Mouse (Mus musculus): Measurements from ENCODE around the gene Lsm11.
A peak's percentile ranks its signal among the peaks of the same experiment; 100 is the strongest.

Lsm11 gene

DNA sequence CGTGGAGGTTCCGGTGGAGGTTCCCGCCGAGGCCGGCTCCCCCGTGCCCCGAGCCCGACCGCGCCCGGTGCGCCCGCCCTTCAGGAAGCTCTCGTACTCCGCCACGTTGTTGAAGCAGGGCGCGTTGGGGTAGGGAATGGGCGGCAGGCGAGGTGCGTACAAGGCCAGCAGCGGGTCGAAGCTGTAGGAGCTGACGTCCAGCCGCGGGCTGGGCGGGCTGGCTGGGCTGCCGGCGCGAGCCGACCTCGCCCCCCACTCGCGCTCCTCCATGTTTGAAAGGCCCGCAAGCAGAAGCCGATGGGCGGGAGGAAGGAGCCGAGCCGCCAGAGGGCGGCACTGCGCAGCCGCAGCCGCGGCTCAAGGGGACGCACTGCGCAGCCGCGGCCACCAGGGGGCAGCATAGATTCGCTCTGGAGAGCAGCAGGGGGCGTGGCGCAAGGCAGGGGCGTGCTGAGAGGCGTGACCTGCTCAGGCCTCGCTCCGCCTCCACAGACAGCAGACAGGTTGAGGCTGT, at the start of gene Lsm11:
Lsm11 (minus strand) TSS at position 293 of the 514 bp plus-strand sequence.
- DNase-seq = peak; percentile 97

DNA sequence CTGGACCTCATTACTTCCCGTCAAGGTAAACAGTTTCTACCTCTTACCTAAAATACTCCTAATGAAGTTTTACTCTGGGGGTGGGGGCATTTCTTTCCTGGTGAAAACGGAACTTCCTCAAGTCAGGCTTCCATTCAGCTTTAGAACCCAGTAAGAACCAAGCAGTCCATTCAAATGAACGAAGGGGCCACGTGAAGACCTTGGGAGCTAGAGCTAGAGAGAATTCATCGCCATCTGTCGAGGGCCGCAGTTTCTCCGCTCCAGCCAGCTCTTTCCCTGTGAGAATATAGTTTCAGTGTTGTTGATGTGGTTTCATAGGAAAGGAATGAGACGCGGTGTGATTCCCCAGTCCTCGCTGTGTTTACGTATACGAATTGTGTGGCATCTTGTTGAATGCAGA, 47.4 kb upstream of the Lsm11 start:
- DNase-seq = no peak

DNA sequence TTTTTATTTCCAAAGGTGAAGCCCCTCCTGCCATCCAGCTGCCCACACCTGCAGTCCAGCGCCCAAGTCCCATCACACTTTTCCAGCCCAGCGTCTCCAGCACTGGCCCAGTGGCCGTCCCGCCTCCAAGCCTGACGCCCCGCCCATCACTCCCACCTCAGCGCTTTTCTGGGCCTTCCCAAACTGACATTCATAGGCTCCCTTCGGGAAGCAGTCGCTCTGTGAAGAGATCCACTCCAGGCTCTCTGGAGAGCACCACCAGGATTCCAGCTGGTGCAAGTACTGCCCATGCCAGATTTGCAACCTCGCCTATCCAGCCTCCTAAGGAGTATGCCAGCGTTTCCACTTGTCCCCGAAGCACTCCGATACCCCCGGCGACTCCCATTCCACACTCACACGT, 46.9 kb upstream of the Lsm11 start:
- no peak for DNase-seq

DNA sequence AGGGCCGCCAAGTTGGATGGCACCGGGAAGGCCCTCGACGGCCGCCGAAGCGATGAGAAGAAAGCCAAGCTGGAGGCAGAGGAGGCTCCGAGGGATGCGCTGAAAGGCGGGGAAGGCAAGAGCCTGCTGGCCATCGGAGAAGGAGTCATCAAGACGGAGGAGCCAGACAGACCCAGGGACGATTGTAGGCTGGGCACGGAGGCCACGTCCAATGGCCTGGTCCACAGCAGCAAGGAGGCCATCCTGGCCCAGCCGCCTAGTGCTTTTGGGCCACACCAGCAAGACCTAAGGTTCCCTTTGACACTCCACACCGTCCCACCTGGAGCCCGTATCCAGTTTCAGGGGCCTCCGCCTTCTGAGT, 36.1 kb upstream of the Lsm11 start:
- no peak for DNase-seq

DNA sequence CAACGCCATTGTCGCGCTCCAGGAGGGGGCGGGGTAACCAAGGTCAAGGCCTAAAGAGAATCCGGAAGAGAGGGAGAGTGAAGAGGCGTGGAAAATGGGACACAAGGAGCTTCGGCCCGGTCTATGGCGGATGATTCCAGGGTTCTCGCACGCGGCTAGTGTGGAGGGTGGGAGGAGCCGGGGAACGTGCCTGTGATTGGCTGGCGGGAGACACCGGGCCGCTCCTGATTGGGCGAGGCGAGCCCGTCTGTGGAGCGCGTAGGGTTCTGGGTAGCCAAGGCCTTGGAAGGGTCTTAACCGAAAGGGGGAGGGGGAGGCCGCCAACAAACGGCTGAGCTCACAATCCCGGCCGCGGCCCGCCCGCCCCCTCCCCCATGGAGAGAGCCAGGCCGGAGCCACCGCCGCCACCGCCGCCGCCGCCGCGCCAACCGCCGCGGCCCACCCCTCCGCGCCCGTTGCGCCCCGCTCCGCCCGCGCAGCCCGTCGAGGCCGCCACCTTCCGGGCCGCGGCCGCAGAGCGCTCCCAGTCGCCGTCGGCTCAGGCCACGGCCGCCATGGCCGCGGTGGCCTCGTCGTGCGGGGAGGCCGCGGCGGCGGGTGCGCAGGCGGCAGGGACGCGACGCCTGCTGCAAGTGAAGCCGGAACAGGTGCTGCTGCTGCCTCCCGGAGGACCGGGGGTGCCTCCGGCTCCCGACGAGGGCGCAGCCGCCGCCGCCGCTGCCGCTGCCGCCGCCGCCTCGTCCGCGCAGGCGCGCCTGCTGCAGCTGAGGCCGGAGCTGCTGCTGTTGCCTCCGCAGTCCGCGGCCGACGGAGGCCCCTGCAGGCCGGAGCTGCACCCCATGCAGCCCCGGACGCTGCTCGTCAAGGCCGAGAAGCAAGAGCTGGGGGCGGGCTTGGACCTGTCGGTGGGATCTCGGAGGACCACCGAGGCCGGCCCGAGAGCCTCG, 35.5 kb upstream of the Lsm11 start, which contains the start of gene Sox30:
Sox30 (plus strand) TSS at position 365 of the 947 bp plus-strand sequence.
- DNase-seq = no peak

DNA sequence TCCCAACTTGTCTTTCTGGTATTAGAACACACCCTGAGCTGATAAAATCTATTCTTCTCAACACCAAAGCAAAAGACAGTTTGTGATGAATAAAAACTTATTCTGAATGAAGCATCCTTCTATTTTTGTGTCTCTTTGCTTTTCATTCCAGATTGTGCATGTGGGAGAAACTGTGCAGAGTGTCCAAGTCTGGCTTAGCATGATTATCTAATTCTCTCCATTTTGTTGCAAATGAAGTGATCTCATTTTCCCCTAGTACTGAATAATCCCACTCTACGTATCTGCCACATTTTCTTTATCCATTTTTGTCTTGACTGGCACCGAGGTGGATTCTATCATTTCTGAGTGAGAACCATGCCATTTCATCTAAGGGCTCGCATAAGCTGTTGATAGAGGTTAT, 31.3 kb upstream of the Lsm11 start:
- DNase-seq = no peak

DNA sequence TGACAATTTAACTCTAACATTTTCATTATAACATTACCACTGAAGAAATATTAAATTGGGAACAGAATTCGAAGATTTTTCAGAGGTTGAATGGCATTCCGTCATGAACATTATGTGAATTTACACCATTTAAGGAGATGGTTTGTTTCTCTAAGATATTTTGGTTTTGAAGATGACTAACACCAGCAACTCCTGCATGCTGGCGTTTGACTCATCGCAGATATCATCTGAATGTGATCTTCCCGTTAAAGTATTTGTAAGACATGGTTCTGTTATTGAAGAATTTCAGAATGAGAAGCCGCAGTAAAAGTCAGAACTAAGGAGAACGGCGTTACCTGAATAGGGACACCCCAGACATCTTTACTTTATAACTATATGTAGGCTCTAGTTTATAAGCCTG, 29.7 kb upstream of the Lsm11 start:
- no peak for DNase-seq

DNA sequence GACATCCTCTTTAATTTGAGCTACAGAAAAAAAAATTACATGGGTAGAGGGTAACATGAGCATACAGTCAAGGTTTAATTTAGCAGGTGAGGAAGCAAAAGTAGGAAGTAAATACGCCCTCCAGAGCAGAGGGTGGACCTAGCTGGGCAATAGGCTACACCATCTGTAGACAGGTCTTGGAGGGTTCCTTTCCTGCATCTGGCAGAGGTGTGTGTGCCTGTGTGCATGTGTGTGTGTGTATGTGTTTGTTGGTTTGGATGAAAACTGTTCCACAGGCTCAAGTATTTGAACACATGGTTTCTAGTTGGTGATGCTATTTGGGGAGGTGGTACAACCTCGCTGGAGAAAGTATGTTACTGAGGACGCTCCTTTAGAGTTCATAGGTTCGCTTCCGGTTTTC, 28.9 kb upstream of the Lsm11 start:
- DNase-seq = no peak

DNA sequence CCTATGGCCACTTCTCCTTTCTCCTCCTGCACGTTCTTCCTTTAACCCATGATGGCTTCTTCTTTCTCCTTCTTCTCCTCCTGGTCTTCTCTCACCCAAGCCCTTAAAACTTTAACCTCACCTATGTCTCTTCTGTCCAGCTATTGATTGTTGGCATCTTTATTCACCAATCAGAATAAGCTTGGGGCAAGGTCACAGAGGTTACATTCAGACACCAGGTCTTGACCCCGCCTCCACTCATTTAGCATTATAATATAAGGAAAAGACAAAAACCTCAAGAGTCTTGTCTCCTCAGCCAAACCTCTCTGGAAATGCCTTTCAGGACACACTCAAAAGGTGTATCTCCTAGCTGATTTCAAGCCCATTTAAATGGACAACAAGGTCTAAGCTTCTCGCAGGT, 23.7 kb upstream of the Lsm11 start:
- no peak for DNase-seq

DNA sequence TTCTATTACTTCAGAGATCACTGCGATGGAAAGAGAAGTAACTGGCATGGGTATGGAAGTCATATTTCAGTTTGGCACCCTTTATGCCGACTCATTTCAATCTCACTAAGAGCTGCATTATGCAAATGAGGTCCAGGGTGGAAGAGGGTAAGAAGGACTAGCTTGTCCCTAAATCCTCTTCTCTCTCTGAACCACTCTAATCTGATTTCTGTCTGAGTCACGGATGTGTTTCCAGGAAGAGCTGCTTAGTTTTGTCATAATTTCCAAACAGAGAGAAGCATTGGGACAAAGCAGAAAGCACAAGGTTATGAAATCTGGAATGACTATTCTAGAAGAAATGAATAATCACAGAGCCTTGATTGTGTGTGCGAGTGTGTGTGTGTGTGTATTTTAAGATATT, 22.2 kb upstream of the Lsm11 start:
- DNase-seq = no peak

DNA sequence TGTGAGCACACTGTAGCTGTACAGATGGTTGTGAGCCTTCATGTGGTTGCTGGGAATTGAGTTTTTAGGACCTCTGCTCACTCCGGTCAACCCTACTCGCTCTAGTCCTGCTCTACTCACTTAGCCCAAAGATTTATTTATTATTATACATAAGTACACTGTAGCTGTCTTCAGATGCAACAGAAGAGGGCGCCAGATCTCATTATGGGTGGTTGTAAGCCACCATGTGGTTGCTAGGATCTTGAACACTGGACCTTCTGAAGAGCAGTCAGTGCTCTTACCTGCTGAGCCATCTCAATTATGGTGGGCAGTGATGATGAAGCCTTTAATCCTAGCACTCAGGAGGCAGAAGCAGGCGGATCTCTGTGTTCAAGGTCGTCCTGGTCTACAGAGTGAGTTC, 15.3 kb upstream of the Lsm11 start:
- no peak for DNase-seq

DNA sequence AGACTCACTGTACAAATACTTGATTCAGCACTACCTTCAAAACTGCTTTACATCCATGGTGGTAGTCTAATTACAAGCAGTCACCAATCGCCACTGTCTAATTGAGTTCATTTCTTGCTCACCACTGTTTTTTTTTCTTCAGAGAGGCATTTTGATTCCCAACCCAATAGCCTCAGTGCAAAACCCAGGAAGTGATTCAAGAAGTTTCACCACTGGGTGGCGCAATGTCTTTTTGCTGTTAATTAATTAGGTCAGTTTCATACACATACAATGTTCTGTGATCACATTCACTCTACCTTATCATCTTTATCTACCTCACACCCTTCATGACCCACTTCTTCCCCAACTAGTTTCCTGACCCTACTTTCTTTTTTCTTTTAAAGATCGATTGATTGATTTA, 14.9 kb upstream of the Lsm11 start:
- no peak for DNase-seq

DNA sequence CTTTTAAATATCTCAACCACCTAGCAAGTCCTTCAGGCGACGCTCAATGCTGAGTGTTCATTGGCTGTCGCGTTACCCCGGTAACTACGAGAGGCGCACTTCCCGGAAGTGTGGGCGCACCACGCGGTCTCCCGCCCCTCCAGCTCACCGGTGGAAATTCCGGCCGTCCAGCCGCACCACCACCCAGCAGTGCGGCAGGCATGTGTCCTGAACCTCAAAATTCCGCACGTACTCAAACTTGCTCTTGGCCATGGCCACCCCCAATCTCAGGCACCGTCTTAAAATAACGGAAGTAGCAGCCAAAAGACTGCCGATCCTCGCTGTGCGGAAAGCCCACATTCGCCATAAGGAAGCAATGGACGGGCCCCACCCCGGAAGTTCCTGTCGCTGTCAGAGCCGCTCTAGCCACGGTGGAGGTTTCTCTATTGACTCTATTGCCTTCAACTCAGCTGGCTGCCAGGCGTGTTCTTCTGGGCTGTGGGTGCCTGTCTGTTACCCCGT, 10.4 kb upstream of the Lsm11 start, which contains the start of gene Thg1l:
Thg1l (minus strand) TSS at position 368 of the 501 bp plus-strand sequence.
- DNase-seq = peak; percentile 81

DNA sequence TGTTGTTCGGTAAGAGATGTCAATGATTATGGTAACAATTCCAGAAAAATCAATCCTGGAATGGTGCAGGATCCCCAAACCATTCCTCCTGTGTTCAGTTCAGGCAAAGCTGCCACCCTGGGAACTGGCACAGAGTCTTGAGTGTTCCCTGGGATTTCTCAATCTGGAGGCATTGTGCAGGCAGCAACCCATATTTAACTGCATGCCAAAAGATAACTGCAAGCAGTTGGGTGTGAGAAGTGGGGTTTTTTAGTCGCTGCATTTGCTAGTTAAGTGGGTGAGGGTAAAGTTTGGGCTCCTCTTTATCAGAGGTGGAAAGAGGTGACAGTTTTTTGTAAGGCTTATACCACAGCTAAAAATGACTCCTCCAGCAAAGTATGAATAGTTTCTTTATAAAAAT, 2.8 kb upstream of the Lsm11 start:
- no peak for DNase-seq

DNA sequence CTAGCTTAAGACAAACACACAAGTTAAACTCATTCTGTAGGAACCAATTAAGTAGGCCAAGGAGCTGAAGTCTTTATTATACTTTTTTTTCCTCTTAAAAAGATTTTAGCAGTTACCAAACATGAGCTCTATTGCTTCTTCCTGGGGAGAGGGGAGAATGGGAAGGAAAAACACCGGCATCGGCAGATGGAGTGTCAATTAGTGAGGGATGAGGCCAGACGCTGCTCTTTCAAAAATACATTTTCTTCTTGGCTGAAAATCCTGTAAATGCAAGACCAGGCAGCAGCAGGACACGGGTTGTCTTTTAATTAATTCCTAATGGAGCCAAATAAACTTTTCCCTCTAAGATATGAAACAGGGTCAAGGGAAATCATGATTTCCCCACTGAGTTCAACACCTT, 2.1 kb upstream of the Lsm11 start:
- no peak for DNase-seq

DNA sequence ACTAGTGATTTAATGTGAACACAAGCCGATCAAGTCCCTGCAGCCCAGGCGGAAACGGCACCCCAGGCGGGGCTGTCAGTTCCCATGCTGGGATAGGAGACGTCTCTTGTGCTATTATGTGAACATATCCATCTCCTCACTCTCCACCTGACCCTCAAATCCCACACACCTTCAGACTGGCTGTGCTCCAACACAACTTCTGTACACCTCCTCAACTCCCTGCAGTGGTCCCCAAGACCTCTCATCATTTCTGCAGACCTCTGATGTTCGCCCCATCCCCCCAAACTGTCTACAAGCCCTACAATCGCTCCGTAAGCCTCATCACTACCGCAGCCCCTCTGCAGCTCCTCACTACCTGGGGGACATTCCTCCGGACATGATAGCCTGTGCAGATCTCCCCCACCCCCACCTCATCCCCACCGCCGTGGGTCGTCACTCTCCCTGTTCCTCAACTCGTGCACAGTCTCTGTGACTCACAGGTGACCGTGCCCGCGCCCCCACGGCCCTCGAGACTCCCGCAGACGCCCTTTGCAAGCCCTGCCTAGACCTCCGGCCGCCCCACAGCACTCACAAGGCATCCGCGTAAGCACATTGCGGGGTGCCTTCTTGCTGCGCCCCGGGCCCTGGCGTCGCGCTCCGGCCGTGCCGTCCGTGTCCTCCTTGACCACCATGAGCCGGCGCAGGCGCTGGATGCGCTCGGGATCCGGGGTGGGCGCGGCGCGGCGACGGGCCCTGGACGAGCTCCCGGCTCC, 668 bp downstream of the Lsm11 start:
- DNase-seq = peak; percentile 23

DNA sequence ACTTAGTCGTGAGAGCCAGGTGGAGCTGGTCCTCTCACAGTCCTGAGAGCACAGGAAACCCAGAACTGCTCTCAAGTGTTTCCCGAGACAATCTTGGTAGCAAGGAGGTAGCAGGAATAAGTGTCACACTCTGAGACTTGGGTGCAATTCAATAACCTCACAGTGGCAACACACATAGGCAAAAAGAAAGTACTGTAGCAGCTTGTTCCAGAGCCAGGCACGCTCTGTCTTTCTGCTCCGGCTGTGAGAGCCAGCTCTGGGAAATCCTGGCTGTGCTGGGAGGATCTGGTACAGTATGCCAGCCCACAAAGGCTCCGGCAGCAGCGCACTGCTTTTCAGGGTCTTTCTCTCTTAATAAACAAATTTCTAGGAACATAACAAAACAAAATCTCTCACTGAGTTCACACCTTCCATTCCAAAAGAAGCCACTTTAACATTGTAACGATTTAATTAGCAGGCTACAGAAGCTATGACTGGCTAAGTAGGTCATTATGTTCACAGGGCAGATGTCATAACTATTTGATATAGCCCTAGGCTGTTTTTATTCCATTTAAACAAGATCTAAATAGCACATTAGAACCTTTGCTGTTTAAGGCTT, 1.5 kb downstream of the Lsm11 start:
- no peak for DNase-seq

DNA sequence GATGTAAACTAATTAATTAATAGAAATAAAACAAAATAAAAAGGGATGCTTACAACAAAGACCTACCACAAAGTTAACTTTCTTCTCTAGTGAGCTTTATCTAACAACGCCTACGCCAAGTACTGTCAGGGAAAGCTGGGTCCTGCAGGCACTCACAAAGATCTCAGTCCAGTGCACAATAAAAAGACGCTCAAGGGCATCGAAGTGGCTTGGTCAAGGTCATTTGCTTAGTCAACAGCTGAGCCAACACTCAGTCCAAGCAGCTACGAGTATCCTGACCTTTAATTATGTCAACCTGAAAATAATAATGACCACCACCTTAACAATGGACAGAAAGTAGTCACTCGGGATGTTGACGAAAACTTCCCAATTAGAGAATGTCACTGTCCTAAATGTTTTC, 2.5 kb downstream of the Lsm11 start:
- no peak for DNase-seq

DNA sequence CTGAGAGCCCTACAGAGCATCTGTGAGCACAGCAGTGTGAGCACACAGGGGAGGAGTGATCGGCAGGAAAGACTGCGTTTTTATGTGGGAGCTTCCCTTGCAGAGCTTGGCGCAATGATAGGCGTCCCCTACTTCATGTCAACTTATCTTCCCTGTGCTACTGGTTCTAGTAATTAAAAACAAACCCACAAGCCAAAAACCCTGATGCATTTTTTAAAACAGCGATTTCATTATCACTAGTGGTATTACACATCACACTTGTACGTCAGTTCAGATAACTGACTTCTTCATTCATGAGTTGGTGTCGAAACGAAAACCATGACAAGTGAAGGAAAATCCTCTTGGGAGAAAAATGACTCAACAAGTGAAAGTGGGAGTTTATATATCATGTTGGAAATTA, 5.8 kb downstream of the Lsm11 start:
- no peak for DNase-seq

DNA sequence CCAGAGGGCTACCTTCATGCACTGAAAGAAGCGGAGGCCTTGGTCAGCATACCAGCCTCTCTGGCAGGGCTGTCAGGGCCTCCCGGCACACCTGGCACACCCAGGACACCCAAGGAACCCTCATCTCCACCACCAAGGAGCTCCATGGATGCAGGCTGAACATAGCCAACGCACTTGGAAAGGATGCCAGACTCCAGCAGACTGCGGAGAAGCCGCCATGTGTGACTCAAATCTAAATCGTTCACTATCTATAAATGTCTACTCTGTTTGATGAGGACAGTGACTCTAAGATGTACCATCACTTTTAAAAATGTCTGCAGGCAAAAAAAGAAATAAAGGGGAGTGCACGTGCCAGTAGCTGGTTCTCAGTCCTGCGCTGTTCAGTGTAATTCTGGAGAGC, 7.3 kb downstream of the Lsm11 start:
- DNase-seq = no peak

DNA sequence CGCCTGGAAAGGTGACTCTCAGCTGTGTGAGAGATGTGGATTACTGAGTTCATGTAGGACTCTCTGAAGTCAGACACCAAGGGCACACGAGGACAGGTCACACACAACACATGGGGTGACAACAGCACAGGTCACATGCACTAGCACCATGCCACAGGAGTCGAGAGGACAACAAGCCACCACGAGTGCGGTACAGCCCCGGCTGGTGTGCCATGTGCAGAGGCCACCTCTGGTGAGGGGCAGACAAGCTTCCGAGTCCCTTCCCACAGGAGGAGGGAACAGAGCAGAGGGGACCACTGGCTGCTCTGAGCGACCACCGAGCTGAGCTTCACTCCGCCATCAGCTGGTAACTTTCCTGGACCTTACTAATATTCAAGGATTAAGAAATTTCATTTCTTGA, 12.0 kb downstream of the Lsm11 start:
- no peak for DNase-seq

DNA sequence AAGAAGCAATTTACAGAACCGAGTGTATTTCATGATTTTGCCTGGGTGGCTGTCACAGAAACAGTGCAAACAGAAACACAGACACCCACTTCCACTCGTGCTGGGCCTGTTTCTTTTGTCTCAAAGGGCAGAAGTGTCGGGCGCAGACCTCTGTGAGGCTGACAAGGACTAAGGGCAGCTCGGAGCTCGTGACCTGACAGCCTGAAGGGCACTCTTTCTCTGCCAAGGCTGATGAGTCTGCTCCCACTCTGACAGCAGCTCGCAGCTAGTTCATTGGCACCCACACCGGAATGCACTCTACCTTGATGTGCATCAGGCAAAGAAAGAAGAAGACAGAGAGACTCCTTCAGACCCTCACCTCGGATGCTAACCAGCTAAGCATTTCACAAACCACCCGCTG, 15.2 kb downstream of the Lsm11 start:
- no peak for DNase-seq

DNA sequence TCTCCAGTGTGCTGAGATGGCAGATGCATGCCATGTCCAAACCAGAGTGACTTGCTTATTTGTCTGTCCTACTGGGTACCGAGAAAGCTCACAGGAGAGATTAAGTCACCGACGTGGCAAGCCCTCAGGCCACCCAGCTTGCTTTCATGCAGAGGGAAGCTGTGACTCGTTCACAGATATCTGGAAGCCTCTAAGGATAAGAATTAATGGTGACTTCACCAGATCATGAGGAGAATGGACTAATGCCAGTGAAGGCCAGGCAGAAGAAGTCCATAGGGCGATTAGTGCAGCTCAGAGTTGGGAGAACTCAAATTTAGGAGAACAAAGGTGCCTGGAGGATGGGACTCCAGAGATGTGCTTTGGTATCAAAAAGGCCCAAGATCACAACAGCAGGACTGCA, 17.3 kb downstream of the Lsm11 start:
- no peak for DNase-seq
